Mouse (Mus musculus) CH12.LX (cell line): ENCODE measurements around the gene Fat3. TPM values are rescaled to one million over a fixed set of nuclear protein-coding genes. Genes with fewer than 3 reads are reported as not detected.

Experiments used
- DNase-seq: peaks from one replicate; pipeline ENCODE4 v3.0.0-alpha.2; 2013; ENCODE audit errors: extremely low read depth
- H3K27ac ChIP-seq: 2 replicates; pipeline ENCODE4 v1.5.1; 2012; ENCODE audit warnings: low read depth, mild to moderate bottlenecking, control low read depth, moderate library complexity; ENCODE audit not compliant: insufficient read depth
- H3K27me3 ChIP-seq: replicated peaks from 2 replicates; pipeline ENCODE3; 2012; ENCODE audit warnings: inconsistent platforms
- H3K36me3 ChIP-seq, 2 experiments: replicated peaks in 1 of 2; 2 replicates each; pipeline versions ENCODE3 to v1.6.1; 2012; ENCODE audit warnings: inconsistent platforms in 1 of 2, low read length in 1 of 2, mild to moderate bottlenecking in 1 of 2, mixed read lengths in 1 of 2, moderate library complexity in 1 of 2; ENCODE audit not compliant: control insufficient read depth in 1 of 2, insufficient read depth in 1 of 2
- H3K4me1 ChIP-seq, 2 experiments: 2 replicates each; pipeline ENCODE4 v1.6.1; 2012; ENCODE audit warnings: inconsistent platforms in 1 of 2, moderate library complexity in 1 of 2; ENCODE audit not compliant: insufficient read depth in 2 of 2, control insufficient read depth in 1 of 2
- H3K4me2 ChIP-seq: 2 replicates; pipeline ENCODE4 v1.6.1; 2012; ENCODE audit warnings: low read depth, mild to moderate bottlenecking, control low read depth; ENCODE audit not compliant: poor library complexity, insufficient read depth, severe bottlenecking
- H3K4me3 ChIP-seq, 3 experiments: fragments of 150-350 bp in 1 of 3; sonication (generic) in 1 of 3; replicated peaks in 1 of 3; 2 replicates each; pipeline versions ENCODE3 to v1.5.1; 2011 to 2012; ENCODE audit warnings: low read depth in 2 of 3, low read length in 2 of 3, mild to moderate bottlenecking in 2 of 3, moderate library complexity in 2 of 3, control low read depth in 1 of 3, improper control_type of control experiment in 1 of 3, inconsistent platforms in 1 of 3, mixed read lengths in 1 of 3; ENCODE audit not compliant: poor library complexity in 1 of 3
- H3K79me2 ChIP-seq: replicated peaks from 2 replicates; pipeline ENCODE4 v1.6.1; 2012; ENCODE audit warnings: mild to moderate bottlenecking, moderate library complexity; ENCODE audit not compliant: control insufficient read depth, poor library complexity, insufficient read depth, severe bottlenecking; ENCODE audit errors: extremely low read depth
- H3K9ac ChIP-seq: 2 replicates; pipeline ENCODE4 v1.6.1; 2012; ENCODE audit warnings: low read depth, mild to moderate bottlenecking, control low read depth, moderate library complexity; ENCODE audit not compliant: insufficient read depth
- H3K9me3 ChIP-seq: replicated peaks from 2 replicates; pipeline ENCODE3; 2012; ENCODE audit warnings: low read length, inconsistent platforms, mixed read lengths
- CHD1 ChIP-seq: IDR thresholded peaks from 2 replicates; pipeline ENCODE4 v1.6.1; 2012; ENCODE audit warnings: low read depth, low read length, improper control_type of control experiment, inconsistent platforms
- E2F4 ChIP-seq: IDR thresholded peaks from 2 replicates; pipeline ENCODE4 v1.6.1; 2011; ENCODE audit warnings: low read depth, low read length, improper control_type of control experiment; ENCODE audit not compliant: insufficient replicate concordance
- JUN ChIP-seq: IDR thresholded peaks from 2 replicates; pipeline ENCODE4 v1.6.1; 2011; ENCODE audit warnings: low read depth, mild to moderate bottlenecking, low read length, improper control_type of control experiment, moderate library complexity; ENCODE audit not compliant: insufficient read depth
- JUND ChIP-seq: conservative IDR thresholded peaks from 2 replicates; pipeline ENCODE4 v1.6.1; 2011; ENCODE audit warnings: low read depth, low read length, improper control_type of control experiment
- KAT2A ChIP-seq: IDR thresholded peaks from 2 replicates; pipeline ENCODE4 v1.6.1; 2012; ENCODE audit warnings: low read length, improper control_type of control experiment, inconsistent platforms; ENCODE audit not compliant: insufficient replicate concordance
- MAFK ChIP-seq: IDR thresholded peaks from 2 replicates; pipeline ENCODE4 v1.6.1; 2011; ENCODE audit warnings: low read length, improper control_type of control experiment; ENCODE audit not compliant: insufficient replicate concordance
- MEF2A ChIP-seq: IDR thresholded peaks from 2 replicates; pipeline ENCODE4 v1.6.1; 2014; ENCODE audit warnings: low read depth, mild to moderate bottlenecking, inconsistent platforms, low read length, improper control_type of control experiment, borderline replicate concordance
- MXI1 ChIP-seq: IDR thresholded peaks from 2 replicates; pipeline ENCODE4 v1.6.1; 2011; ENCODE audit warnings: mild to moderate bottlenecking, low read depth, low read length, improper control_type of control experiment
- MYC ChIP-seq: IDR thresholded peaks from 2 replicates; pipeline ENCODE4 v1.6.1; 2011; ENCODE audit warnings: low read depth, mild to moderate bottlenecking, improper control_type of control experiment, low read length
- NRF1 ChIP-seq: IDR thresholded peaks from 2 replicates; pipeline ENCODE4 v1.6.1; 2014; ENCODE audit warnings: low read depth, mild to moderate bottlenecking, inconsistent platforms, low read length, improper control_type of control experiment, moderate library complexity
- PAX5 ChIP-seq: IDR thresholded peaks from 2 replicates; pipeline ENCODE4 v1.6.1; 2012; ENCODE audit warnings: low read length, inconsistent platforms, mixed read lengths
- RAD21 ChIP-seq: IDR thresholded peaks from 2 replicates; pipeline ENCODE4 v1.6.1; 2011; ENCODE audit warnings: low read depth, mild to moderate bottlenecking, low read length, improper control_type of control experiment, moderate library complexity
- UBTF ChIP-seq: IDR thresholded peaks from 2 replicates; pipeline ENCODE4 v1.6.1; 2012; ENCODE audit warnings: low read depth, mild to moderate bottlenecking, inconsistent platforms, low read length, improper control_type of control experiment, moderate library complexity
- USF2 ChIP-seq: conservative IDR thresholded peaks from 2 replicates; pipeline ENCODE4 v1.6.1; 2011; ENCODE audit warnings: low read depth, low read length, improper control_type of control experiment
- ZKSCAN1 ChIP-seq: IDR thresholded peaks from 2 replicates; pipeline ENCODE4 v1.6.1; 2012; ENCODE audit warnings: low read depth, inconsistent platforms, low read length, improper control_type of control experiment, borderline replicate concordance
- ZNF384 ChIP-seq: IDR thresholded peaks from 2 replicates; pipeline ENCODE4 v1.6.1; 2012; ENCODE audit warnings: low read depth, low read length, improper control_type of control experiment, inconsistent platforms
- dilution Hi-C: fragments of 300-500 bp; cut with MboI; formaldehyde crosslinking; loops from 2 replicates; pipeline ENCODE4 v1.14.3; 2020; ENCODE audit warnings: low sequenced_read_pairs; ENCODE audit not compliant: extremely low pct_unique_long_range_greater_than_20kb, extremely low pct_ligation_motif_present
- in situ Hi-C: fragments of 300-500 bp; cut with MboI; formaldehyde crosslinking; loops from 3 replicates; pipeline ENCODE4 v1.14.3; 2019; ENCODE audit warnings: low sequenced_read_pairs, low pct_ligation_motif_present, low pct_unique_long_range_greater_than_20kb, mixed read lengths
- polyA plus RNA-seq: library from polyadenylated mRNA; unstranded; fragments of >175 nt; gene quantifications from 2 replicates; pipeline ENCODE4 v1.2.1, GENCODE M21; 2012; ENCODE audit warnings: low read depth; ENCODE audit not compliant: insufficient read length
- total RNA-seq, 2 experiments: library from RNA; depleted of rRNA; stranded (reverse); fragments of 300-350 nt in 1 of 2; fragments of >200 nt in 1 of 2; gene quantifications; 2 replicates each; pipeline ENCODE4 v1.2.3; 2012 to 2014

Fat3 gene
- total and polyA plus RNA-seq, 3 experiments, result 0.03 to 0.07 TPM; not detected in 1

DNA sequence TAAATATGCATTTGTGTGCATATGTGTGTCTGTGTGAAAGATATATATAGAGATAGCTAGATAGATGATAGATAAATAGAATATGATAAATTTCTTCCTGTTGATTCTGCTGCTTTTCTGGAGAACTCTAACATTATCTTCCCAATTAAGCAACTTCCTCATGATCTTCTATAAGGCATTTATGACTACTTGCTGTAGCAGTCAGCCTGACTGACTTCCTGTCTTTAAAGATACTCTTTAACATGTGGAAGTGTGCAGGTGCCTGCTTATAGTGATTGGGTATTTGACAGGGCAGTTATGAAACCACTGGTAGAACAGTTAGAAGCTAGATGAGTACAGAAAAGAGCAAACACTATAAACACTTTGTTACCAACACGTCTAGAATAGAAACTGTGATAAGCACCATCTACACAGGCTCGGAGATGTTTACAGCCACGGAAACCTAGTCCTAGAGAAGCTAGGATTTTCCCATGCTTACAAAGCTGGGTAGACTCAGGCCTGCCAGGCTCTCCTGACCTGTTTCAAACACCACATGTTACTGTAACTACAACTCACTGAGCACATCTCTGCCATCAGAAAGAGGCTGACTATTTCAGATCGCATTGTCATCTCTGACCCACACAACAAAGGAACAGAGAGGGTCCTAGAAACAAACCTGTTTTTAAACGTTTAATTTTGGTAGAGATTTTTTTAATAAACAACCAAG, 573.6 kb downstream of the Fat3 start:
- TF ChIP-seq UBTF (no peak), ZKSCAN1 (no peak), PAX5 (no peak), MXI1 (no peak), CHD1 (no peak), NRF1 (no peak)
- H3K4me1 ChIP-seq, result peaks cover 0 to 17% of the 10 kb centered on the region in 2 experiments; a peak in 1 of 4 replicates
- no peaks in the 10 kb centered on the region for H3K79me2 ChIP-seq
- DNase-seq, result no peak
- no peak overlapping the region for H3K4me2 ChIP-seq
- no peak overlapping the region for H3K27ac ChIP-seq
- no peak overlapping the region for H3K4me3 ChIP-seq
- dilution Hi-C loops (no loop called here), in situ Hi-C loops (no loop called here)
- H3K27me3 ChIP-seq, result no peaks in the 10 kb centered on the region
- H3K36me3 ChIP-seq, result no peaks in the 10 kb centered on the region
- no peaks in the 10 kb centered on the region for H3K9me3 ChIP-seq
- H3K9ac ChIP-seq, result no peak overlapping the region

DNA sequence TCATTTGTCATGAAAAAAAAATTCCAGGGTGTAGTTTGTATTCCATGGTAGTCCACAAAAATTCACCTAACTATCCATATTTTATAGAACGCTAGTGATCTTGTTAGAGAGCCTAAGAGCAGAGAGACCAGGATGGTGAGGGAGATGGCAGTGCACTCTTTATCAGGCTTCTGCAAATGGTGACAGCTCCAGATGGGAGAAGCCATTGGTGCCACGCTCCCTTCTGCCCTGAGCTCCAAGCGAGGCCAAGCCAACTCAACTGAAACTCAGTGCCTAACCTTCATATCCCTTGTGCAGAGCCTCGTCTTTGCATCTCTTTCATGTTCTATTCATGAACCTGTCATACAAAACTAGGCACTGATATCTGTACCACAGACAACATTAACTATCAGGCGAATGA, 575.8 kb downstream of the Fat3 start:
- Histone ChIP-seq H3K4me1 (peaks cover 0 to 17% of the 10 kb centered on the region in 2 experiments; a peak in 1 of 4 replicates), H3K4me2 (no peak overlapping the region), H3K27ac (no peak overlapping the region), H3K9ac (no peak overlapping the region), H3K36me3 (no peaks in the 10 kb centered on the region), H3K79me2 (no peaks in the 10 kb centered on the region), H3K27me3 (no peaks in the 10 kb centered on the region), H3K9me3 (no peaks in the 10 kb centered on the region), H3K4me3 (no peak overlapping the region)
- TF ChIP-seq JUND, result no peak
- TF ChIP-seq MEF2A, result no peak
- TF ChIP-seq CHD1, result no peak
- no peak for TF ChIP-seq JUN
- no peak for TF ChIP-seq E2F4
- no peak for TF ChIP-seq RAD21
- TF ChIP-seq ZKSCAN1, result no peak
- no peak for TF ChIP-seq ZNF384
- no peak for TF ChIP-seq MXI1
- no peak for TF ChIP-seq NRF1
- no peak for TF ChIP-seq USF2
- no peak for TF ChIP-seq MYC
- TF ChIP-seq KAT2A, result no peak
- TF ChIP-seq MAFK, result no peak
- dilution Hi-C loops (no loop called here), in situ Hi-C loops (no loop called here)
- no peak for DNase-seq
